Mouse (Mus musculus) gastrocnemius, adult 8-10 months (tissue): ENCODE results near the gene Lamb1. TPM values are rescaled to one million over a fixed set of nuclear protein-coding genes. Genes with fewer than 3 reads are reported as not detected.
A peak's percentile ranks its signal among the peaks of the same experiment; 100 is the strongest.

Experiments
- DNase-seq, 2 experiments: peaks; one replicate each; pipeline ENCODE4 v3.0.0; 2022; ENCODE audit warnings: low spot score in 2 of 2
- total RNA-seq, 4 experiments: library from RNA; stranded (reverse); gene quantifications; 2 replicates each; pipeline ENCODE4 v1.2.4; 2022

The Lamb1 gene
- total RNA-seq, 4 experiments from 2014 or later = 6.6 to 10.9 (median 9.1) TPM

GRCm38 (mm10) chr12:31312281-31312680 lies 47.2 kb downstream of the Lamb1 start:
- no peak for DNase-seq

GRCm38 (mm10) chr12:31313136-31313535 lies 48.1 kb downstream of the Lamb1 start:
- no peak for DNase-seq

GRCm38 (mm10) chr12:31314310-31314709 lies 49.3 kb downstream of the Lamb1 start:
- no peak for DNase-seq

- DNase-seq = no peak
Observed at GRCm38 (mm10) chr12:31315961-31316360, 50.9 kb downstream of the Lamb1 start.

GRCm38 (mm10) chr12:31317670-31318408 lies 52.8 kb downstream of the Lamb1 start:
- DNase-seq = no peak

- no peak for DNase-seq
Observed at GRCm38 (mm10) chr12:31318409-31318963, 53.5 kb downstream of the Lamb1 start.

GRCm38 (mm10) chr12:31320817-31321216 lies 55.8 kb downstream of the Lamb1 start:
- DNase-seq = no peak

- no peak for DNase-seq
Observed at GRCm38 (mm10) chr12:31321532-31321931, 56.5 kb downstream of the Lamb1 start.

GRCm38 (mm10) chr12:31323136-31323695 lies 58.2 kb downstream of the Lamb1 start:
- no peak for DNase-seq

GRCm38 (mm10) chr12:31327139-31327538 lies 62.1 kb downstream of the Lamb1 start:
- DNase-seq = no peak

- no peak for DNase-seq
Observed at GRCm38 (mm10) chr12:31333261-31333660, 68.2 kb downstream of the Lamb1 start.

GRCm38 (mm10) chr12:31350191-31350943 lies 85.3 kb downstream of the Lamb1 start:
- DNase-seq = no peak

GRCm38 (mm10) chr12:31350944-31351928 lies 86.2 kb downstream of the Lamb1 start, which contains the start of gene Dld:
Gene Dld (minus strand): TSS chr12:31351453.
- peak; percentile 84 to 92 for DNase-seq

GRCm38 (mm10) chr12:31366428-31366827 lies 101.4 kb downstream of the Lamb1 start:
- DNase-seq = no peak

- peak; percentile 28 to 35 for DNase-seq
Observed at GRCm38 (mm10) chr12:31367721-31368120, 102.7 kb downstream of the Lamb1 start.

GRCm38 (mm10) chr12:31369118-31369517 lies 104.1 kb downstream of the Lamb1 start:
- DNase-seq = no peak

GRCm38 (mm10) chr12:31369656-31370055 lies 104.6 kb downstream of the Lamb1 start:
- no peak for DNase-seq

GRCm38 (mm10) chr12:31374603-31375282 lies 109.7 kb downstream of the Lamb1 start:
- DNase-seq = peak; percentile 17 to 48

GRCm38 (mm10) chr12:31375283-31375615 lies 110.2 kb downstream of the Lamb1 start:
- DNase-seq = no peak

- DNase-seq = no peak
Observed at GRCm38 (mm10) chr12:31376326-31376950, 111.4 kb downstream of the Lamb1 start.
